Mouse (Mus musculus) hindlimb bud, embryonic 11.5 days (tissue): ENCODE data around the gene Ndufb4.

ENCODE experiments used
- DNase-seq: peaks from one replicate; pipeline ENCODE4 v3.0.0-alpha.2; 2012; ENCODE audit warnings: low read depth, low spot score; ENCODE audit errors: extremely low spot score

Gene Ndufb4

DNA sequence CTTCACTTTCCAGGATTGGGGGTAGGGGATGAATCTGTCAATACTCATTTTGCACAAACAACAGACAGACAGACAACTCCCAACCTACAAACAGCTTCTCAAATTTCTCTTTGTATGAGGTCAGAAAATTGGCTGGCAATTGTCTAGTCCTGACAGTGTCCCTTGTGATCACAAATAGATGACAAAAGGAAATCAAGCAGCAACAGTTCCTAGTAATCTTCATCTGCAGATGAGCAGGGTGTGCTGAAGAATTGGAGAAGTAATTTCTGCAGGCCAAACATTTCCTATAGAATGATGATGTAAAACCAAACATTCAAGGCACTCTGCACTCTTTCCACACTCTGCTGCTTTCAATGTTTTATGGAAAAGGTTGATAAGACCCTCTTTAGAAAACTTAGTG lies 16.5 kb downstream of the Ndufb4 start:
- no peak for DNase-seq

DNA sequence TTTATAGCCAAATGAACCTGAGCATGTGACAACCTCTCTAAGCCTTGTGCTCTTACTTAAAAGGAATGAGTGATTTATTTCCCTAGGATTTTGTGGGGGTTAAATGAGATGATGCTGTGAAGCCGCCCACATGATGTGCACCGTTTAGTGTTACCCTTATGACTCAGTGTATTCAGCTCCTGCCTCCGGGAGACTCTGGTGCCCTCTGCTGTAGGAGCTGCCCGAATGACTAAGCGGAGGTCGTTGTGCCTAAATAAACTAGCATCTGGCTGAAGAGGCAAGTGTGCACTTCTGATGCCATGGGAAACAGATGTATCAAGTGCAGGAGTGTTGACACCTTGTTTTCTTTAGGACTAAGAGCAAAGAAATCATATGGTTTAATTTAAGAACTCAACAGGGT lies 18.1 kb downstream of the Ndufb4 start:
- no peak for DNase-seq

DNA sequence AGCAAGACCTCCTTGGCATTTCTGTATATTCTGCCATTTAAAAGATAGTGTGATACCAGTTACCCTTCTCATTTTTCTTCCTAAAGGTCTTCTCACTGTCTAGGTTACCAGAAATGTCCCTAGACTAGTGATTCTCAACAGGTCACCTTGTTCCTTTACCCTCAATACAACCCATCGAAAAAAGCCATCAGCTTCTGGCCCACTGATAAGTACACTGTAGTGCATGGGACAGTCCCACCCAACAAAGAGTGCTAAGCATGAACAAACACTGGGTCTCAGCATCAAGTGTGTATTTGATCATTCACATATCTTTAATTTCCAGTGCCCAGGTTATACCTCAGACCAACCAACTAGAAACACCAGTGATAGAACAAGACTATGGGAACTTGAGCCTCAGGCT lies 19.2 kb downstream of the Ndufb4 start:
- no peak for DNase-seq

DNA sequence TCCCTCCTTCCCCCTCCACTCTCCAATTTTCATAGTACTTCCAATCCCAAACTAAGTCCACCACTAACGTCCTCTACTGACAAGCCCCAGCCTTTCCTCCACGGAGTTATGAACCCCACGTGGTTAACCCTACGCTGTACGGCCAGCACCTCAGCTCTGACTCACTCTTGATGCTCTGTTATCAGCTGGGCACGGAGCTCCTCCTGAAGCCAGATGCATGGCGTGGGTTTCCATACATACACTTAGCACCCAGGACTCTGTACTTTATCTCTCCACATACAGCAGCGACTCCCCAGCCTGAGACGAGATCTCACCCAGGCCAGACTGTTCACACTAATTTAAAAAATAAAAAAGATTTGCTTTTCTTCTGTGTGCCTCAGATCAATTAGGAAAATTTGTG lies 19.7 kb downstream of the Ndufb4 start:
- no peak for DNase-seq

DNA sequence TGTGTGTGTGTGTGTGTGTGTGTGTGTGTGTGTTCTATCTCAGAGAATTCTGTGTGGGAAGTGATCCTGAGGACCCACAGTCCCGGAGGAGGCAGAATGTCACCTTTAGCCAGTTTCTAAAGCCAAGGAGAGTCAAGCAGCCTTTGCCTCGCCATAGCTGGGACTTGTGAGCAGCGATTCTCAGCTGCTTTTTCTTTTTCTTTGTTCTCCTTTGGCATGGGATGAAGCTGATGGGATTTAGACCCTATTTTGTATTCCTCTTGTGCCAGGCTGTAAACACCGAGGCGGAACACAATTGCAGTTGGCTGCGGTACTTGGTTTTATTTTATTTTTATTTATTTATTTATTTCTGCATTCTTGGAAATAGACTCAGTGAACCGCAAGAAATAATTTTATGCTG lies 25.2 kb downstream of the Ndufb4 start:
- no peak for DNase-seq

DNA sequence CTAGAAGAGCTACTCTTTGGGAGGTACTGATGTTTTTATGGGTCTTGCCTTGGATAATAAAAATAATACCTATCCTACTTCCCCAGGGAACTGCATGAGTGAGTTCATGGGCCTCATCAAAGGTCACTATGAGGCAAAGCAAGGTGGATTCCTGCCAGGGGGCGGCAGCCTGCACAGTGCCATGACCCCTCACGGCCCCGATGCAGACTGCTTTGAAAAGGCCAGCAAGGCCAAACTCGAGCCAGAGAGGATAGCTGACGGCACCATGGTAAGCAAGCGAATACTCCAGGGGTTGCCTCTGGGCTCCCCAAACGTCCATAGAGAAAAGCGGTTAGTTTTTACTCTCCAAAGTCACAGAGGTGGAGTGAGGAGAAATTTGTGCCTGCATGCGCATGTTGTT lies 25.9 kb downstream of the Ndufb4 start:
- no peak for DNase-seq

DNA sequence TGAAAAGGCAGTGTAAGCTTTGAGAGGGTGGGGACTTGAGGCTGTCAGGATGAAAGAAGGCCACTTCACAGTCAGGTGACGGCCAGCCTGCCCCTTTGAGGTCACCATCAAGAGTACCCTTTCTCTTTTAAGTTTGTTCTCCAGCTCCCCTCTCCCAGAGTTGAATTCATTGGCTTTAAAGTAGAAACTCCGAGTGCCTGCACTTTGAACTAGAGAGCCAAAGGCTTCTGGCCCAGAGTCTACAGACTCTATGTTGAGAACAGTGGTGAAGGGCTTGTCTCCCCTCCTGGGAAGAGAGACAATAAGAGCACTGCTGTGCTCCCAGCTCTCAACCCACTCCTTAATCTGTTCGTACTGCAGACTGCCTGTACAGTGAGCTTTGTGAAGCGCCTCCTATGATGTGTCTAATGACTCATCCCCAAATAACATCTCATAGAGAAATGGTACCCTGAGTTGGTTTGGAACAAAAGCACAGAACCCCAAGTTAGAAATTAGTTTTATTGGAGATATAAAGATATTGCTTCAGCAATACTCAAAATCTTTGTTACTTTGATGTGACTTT lies 27.8 kb downstream of the Ndufb4 start:
- no peak for DNase-seq

DNA sequence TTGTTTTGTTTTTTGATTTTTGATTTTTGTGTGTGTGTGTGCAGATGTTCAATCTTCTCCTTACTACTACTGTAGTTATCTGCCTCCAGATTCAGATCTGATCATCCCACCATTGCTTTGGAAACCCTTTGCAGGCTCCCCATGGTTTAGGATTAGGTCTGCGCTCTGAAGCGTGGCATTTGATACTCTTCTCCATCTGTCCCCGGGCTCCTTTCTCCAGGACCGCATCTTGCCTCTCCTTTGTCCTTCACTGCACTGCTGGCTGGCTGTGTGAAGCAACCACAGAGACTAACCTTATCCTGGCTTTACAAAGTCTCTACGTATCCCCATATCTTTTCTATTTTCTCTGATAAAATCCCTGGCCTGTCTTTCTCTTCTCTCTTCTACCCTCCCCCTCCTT lies 31.3 kb downstream of the Ndufb4 start:
- no peak for DNase-seq

DNA sequence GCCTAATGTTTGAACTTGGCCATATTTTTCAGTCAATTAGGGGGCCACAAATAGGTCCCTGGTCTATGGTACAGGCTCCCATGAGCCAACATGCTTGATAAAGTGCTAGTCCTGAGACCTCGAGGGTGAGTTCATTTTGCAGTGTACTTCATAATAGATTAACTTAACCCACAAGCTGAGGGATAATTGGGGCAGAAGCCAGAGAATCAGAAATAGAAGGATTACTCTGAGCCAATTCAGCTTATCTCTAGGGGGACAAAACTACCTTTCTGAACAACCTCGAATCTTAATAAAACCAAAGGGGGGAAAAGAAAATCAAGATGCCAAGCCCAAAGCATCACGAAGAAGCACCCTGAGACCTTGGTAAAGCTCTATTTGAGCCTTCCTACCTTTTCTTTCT lies 31.9 kb downstream of the Ndufb4 start:
- no peak for DNase-seq

DNA sequence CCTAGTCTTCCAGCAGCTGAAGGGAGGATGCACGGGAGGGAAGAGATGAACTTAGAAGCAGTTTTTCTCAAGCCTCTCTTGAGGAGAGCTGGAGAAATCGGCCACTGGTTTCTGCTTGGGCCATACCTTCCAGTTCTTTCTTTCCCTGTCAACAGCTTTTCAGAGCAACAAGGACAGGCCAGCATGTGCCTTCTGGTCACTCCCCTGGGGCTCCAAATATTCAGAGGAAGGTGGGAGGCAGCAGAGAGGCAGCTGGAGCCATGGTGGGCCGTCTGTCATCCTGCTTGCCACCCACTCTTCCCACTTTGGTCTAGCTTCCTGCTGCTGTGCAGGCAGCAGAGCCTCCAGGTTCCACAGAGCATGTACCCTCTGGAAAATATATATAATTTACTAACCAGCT lies 36.6 kb downstream of the Ndufb4 start:
- DNase-seq, result no peak

DNA sequence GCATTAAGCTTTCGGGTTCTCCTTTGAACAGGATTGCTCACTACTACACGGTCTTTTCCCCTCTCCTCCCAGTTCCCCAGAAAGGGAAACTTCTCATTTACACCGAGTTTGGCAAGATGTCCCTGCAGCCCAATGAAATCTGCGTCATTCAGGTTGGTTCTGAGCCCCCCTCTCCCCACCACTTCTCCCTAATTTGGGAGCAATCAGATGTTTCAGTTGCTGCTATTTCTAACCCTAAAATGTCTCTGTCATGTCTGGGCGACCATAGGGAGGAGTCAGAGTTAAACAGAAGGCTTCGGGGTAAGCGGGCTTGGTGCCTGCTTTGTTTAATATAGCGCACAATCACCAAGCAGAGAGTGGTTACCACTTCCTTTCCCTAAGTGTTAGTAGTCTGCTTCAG lies 38.1 kb downstream of the Ndufb4 start:
- DNase-seq, result no peak

DNA sequence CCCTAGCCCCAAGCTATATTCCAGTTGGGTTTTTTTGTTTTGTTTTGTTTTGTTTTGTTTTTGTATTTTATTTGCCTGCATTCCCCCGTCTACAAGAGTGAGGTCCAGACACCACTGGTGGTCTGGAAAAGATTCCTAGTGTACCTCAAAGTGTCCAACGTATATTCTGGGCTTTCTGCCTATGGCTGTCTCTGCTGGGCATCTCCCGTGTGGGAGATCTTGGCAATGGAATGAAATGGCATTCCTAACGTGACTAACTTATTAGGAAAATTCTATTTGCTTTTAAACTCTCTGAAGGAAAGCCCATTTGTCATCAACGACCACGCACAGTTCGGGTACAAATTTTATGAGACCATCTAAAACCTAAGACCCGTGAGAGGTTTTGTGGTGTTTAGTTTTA lies 38.8 kb downstream of the Ndufb4 start:
- DNase-seq, result no peak

DNA sequence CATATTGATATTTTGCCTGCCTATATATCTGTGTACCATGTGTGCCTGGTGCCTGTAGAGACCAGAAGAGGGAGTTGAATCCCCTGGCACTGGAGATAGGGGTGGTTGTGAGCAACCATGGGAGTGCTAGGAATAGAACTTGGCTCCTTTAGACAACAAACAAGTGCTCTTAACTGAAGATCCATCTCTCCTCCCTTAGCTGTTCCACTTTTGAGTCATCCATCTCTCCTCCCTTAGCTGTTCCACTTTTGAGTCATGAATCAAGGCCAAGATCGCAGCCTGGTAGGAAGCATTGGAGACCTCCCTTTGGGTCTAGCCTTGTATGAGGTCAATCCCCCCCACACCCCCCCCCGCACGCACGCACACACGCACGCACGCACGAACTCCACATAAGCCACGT lies 39.7 kb downstream of the Ndufb4 start:
- no peak for DNase-seq

DNA sequence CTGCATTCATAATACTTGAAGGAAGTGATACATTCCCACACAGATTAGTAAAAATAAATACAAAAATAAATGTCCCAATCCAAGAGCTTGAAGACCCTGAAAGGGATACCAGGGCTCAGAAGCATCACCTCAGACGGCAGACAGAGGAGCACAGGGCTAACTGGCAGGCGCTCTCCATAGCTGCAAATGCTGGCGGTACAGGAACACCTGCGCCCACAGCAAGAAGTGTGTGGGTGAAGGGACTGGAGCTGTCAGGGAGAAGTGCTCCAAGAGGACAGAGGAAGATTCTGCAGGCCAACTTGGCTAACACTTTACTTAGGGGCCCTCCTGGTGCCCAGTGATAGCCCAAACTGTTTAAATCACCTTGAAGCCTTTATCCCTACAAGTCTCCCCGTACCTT lies 42.2 kb downstream of the Ndufb4 start:
- DNase-seq, result no peak

DNA sequence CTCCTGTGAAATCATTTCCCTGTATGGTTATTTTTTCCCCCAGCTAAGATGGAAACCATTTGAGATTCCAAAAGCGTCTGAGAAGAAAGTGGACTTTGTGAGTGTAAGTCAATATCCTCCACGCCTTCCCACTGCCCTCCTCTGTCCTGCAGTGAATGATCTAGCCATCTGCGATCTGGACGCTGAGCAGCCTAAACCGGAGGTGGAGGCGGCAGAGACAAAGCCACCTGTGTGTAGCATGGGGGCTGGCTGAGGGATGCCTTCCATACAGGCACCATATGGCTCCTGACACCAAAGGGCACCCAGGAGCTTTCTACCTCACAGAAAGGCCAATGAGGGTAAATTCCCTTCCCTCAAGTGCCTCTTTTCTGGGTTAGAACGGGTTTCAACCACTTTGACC lies 43.2 kb downstream of the Ndufb4 start:
- no peak for DNase-seq

DNA sequence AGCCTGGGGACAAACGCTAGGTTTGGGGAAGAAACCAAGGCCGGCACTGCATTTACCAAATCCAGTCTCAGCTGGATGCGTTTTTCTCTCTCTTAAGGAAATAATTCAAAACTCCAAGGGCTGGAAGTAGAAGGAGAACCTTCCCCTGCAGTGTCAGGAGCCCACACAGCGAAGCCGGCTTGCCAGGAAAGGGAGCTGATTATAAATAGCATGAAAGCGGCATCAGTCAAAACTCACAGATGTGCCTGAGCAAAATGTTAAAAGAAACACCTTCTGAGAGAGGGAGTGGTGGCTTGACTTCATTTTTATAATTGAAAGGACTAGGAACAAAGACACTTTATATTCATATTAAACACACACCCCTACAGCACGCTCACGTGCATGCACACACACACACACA lies 43.9 kb downstream of the Ndufb4 start:
- DNase-seq, result no peak

DNA sequence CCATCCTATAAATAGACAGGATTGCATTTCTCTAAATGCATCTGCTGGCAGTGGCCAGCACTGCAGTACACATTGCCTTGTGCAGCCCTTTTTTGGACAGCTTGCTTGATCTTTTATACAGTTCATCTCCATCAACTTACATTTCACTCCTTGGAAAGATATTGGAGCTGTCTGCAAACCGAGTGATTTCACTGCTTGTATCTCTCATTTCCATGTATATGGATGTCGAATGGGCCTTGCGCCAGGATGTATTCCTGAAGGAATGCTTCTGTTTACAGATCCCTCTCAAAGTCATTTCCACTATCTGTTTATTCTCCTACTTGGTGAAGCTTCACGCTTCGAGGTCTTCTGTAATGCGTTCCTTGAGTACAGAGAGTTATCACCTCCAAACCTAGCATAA lies 50.0 kb downstream of the Ndufb4 start:
- DNase-seq, result no peak

DNA sequence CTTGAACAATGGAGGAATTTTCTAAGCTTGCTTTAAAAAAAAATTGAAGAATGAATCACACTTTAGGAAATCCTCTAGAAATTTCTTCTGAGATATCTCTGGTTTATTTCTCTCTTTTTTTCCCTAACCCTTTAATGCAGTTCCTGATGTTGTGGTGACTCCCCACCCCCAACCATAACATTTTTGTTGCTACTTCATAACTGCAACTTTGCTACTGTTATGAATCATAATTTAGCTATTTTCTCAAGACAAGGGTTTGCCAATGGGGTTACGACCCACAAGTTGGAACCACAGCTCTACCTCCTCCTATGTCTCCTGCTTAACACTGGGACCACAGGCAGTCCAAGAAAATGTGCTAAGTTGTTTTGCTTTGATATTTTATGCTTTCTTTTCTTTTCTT lies 50.8 kb downstream of the Ndufb4 start:
- DNase-seq, result no peak

DNA sequence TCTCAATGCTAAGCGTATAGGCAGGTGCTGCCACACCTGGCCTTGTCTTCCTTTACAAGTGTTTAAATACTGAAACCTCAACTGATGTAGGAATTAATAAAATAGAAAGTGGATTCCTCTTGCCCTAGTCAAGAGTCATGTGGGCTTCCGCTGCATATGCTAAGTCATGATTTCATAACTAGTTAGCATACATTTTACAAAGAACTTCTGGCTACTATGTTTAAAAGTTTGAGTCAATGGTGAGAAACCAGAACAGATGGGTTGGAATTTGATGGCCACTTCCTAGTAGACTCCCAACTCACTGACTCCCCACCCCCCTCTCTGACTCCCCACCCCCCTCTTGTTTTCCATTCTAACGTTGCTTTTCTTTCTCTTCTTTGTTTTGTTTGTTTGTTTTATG lies 54.9 kb downstream of the Ndufb4 start:
- no peak for DNase-seq

DNA sequence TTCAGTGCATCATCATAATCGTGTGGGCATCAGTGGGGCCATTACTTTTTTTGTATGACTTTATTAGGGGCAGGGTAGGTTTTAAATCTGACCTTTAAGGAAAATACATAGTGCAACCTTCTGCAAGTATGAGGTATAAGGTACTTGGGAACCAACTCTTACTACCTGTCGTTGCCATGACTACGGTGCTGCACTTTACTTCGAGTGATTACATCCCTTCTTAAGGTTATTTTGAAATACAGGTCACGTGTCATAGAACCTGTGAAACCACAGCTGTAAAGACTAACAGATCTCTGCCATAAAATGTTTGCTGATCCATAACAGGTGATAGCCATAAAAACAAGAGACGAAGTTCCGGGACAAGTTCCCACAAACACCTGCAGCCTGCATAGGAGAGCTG lies 55.8 kb downstream of the Ndufb4 start:
- DNase-seq, result no peak

DNA sequence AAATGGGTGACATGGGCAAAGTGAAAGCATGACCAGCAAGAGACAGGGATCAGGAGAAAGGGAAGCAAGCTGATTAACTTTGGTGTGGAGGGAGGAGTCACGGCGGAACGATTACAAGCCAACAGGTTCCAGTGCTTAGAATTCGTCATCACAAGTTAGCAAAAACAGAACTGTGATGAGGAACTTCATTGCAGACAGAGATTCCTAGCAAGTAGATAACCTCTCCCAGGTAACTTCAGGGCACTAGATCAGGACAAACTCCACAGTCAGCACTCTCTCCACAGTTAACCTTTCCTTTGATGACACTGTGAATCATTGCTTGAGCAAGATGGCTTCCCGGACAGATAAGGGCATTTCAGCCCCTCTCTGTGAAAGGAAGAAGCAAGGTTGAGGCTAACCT lies 56.8 kb downstream of the Ndufb4 start:
- no peak for DNase-seq
